Comparison of ENCODE assay signal across 14 mouse cellular contexts in genomic region chr1:182465309-182465708, GRCm38 (mm10). TPM values are rescaled to one million over a fixed set of nuclear protein-coding genes. Genes with fewer than 3 reads are reported as not detected.
DNase-seq lines count a peak whose midpoint lies in the region; ATAC-seq and TF ChIP-seq lines count a peak whose summit lies in the region.
"Had no signal": no experiment of that assay in that cellular context is flagged by ENCODE, and none has a peak within 500 bp of the region (broad histone marks: within the 10 kb centered on the region; RNA-seq: fewer than 3 reads in every experiment).

No protein-coding gene starts in this region.

- peaks cover 27% of the 10 kb centered on the region for H3K36me3 ChIP-seq in forebrain, embryonic 16.5 days (ENCODE audit: control insufficient read depth, insufficient read depth)
- H3K36me3 ChIP-seq in forebrain, embryonic 15.5 days: peaks cover 31% of the 10 kb centered on the region
- peaks cover 49% of the 10 kb centered on the region for H3K36me3 ChIP-seq in lung, embryonic 14.5 days (ENCODE audit: insufficient read depth)
- H3K36me3 ChIP-seq in neural tube, embryonic 15.5 days: peaks cover 40% of the 10 kb centered on the region

- 61% methylated on average over 4 of the region's 4 CpGs for WGBS in forebrain, embryonic 16.5 days
- WGBS in forebrain, embryonic 15.5 days: 56% methylated on average over 4 of the region's 4 CpGs
- WGBS in lung, embryonic 14.5 days: 25% methylated on average over 4 of the region's 4 CpGs
- WGBS in lung, adult 2 months: 42% methylated on average over 4 of the region's 4 CpGs
- WGBS in neural tube, embryonic 15.5 days: 39% methylated on average over 4 of the region's 4 CpGs

- no peak overlapping the region for H3K4me2 ChIP-seq in forebrain, embryonic 16.5 days (ENCODE audit: low read length)
- H3K4me2 ChIP-seq in forebrain, embryonic 15.5 days (replicated peaks): no peak overlapping the region
- no peak overlapping the region for H3K4me2 ChIP-seq in lung, embryonic 14.5 days
- H3K4me2 ChIP-seq in neural tube, embryonic 15.5 days: no peak overlapping the region
- H3K4me2 ChIP-seq: embryonic facial prominence, embryonic 15.5 days; hindbrain, embryonic 15.5 days; limb, embryonic 12.5 days had no signal

- H3K9me3 ChIP-seq in forebrain, embryonic 16.5 days (ENCODE audit: control insufficient read depth, low read length): no peaks in the 10 kb centered on the region
- H3K9me3 ChIP-seq in forebrain, embryonic 15.5 days: no peaks in the 10 kb centered on the region
- H3K9me3 ChIP-seq in lung, embryonic 14.5 days (ENCODE audit: low read depth, low read length): no peaks in the 10 kb centered on the region
- H3K9me3 ChIP-seq in neural tube, embryonic 15.5 days (replicated peaks): no peaks in the 10 kb centered on the region
- H3K9me3 ChIP-seq: embryonic facial prominence, embryonic 15.5 days; hindbrain, embryonic 15.5 days; limb, embryonic 12.5 days had no signal

- no peak overlapping the region for H3K4me3 ChIP-seq in forebrain, embryonic 16.5 days (replicated peaks; ENCODE audit: low read length)
- no peak overlapping the region for H3K4me3 ChIP-seq in forebrain, embryonic 15.5 days
- H3K4me3 ChIP-seq in lung, embryonic 14.5 days (ENCODE audit: low read depth, low read length): no peak overlapping the region
- no peak overlapping the region for H3K4me3 ChIP-seq in lung, adult 2 months (replicated peaks; ENCODE audit: extremely low read depth, low read depth, low read length)
- H3K4me3 ChIP-seq in neural tube, embryonic 15.5 days (replicated peaks): no peak overlapping the region
- H3K4me3 ChIP-seq: embryonic facial prominence, embryonic 15.5 days; hindbrain, embryonic 15.5 days; limb, embryonic 12.5 days had no signal

- TF ChIP-seq POLR2A in lung, adult 2 months (IDR thresholded peaks at IDR 0.05; ENCODE audit: borderline replicate concordance, extremely low read depth, low read depth, low read length): no peak

- peaks cover 16% of the 10 kb centered on the region for H3K4me1 ChIP-seq in forebrain, embryonic 16.5 days (replicated peaks; ENCODE audit: control insufficient read depth, insufficient read depth, low read length)
- H3K4me1 ChIP-seq in forebrain, embryonic 15.5 days: peaks cover 18% of the 10 kb centered on the region
- peaks cover 2% of the 10 kb centered on the region; the same call in 1 of the 2 replicates for H3K4me1 ChIP-seq in lung, embryonic 14.5 days (ENCODE audit: insufficient read depth)
- H3K4me1 ChIP-seq in lung, adult 2 months (ENCODE audit: control insufficient read depth, insufficient read depth, low read length): peaks cover 13% of the 10 kb centered on the region
- 0 out of 2 replicates have a peak, but pooled peaks cover 17% of the 10 kb centered on the region for H3K4me1 ChIP-seq in neural tube, embryonic 15.5 days
- H3K4me1 ChIP-seq: embryonic facial prominence, embryonic 15.5 days; limb, embryonic 12.5 days had no signal

- ATAC-seq in forebrain, embryonic 16.5 days: 0 out of 2 replicates have a peak, but pooled peaks have one; percentile 21
- ATAC-seq in forebrain, embryonic 15.5 days (replicated peaks): no peak
- ATAC-seq in lung, embryonic 14.5 days (ENCODE audit: insufficient read depth): no peak
- ATAC-seq in neural tube, embryonic 15.5 days (ENCODE audit: low FRiP score): peak; percentile 43; the same call in 1 of the 2 replicates
- no peak for ATAC-seq in CD4-positive, CD25-positive, alpha-beta regulatory T cell, adult 4 months

- H3K9ac ChIP-seq in forebrain, embryonic 16.5 days (replicated peaks; ENCODE audit: low read depth, low read length): no peak overlapping the region
- no peak overlapping the region for H3K9ac ChIP-seq in forebrain, embryonic 15.5 days (replicated peaks)
- H3K9ac ChIP-seq in lung, embryonic 14.5 days: no peak overlapping the region
- H3K9ac ChIP-seq in neural tube, embryonic 15.5 days (replicated peaks): no peak overlapping the region
- H3K9ac ChIP-seq: embryonic facial prominence, embryonic 15.5 days; hindbrain, embryonic 15.5 days; limb, embryonic 12.5 days had no signal

- H3K27ac ChIP-seq in forebrain, embryonic 16.5 days (ENCODE audit: low read length): no peak overlapping the region
- no peak overlapping the region for H3K27ac ChIP-seq in forebrain, embryonic 15.5 days (replicated peaks)
- H3K27ac ChIP-seq in lung, embryonic 14.5 days (ENCODE audit: low read depth): peak overlapping the region; percentile 2; the same call in 1 of the 2 replicates
- H3K27ac ChIP-seq in neural tube, embryonic 15.5 days (replicated peaks): peak overlapping the region; percentile 52
- H3K27ac ChIP-seq: embryonic facial prominence, embryonic 15.5 days; hindbrain, embryonic 15.5 days; limb, embryonic 12.5 days; macrophage had no signal

- no peak for DNase-seq in lung, embryonic 14.5 days
- no peak for DNase-seq in lung, adult 2 months
- DNase-seq in kidney, adult 9 months: peak; percentile 70
- DNase-seq in gastrocnemius, adult 8-10 months (ENCODE audit: low spot score in 2 of 2): no peak
- DNase-seq: B cell, adult 2 months; thymus, postnatal 36 days had no signal

- H3K27me3 ChIP-seq in forebrain, embryonic 16.5 days (replicated peaks; ENCODE audit: control insufficient read depth, insufficient read depth, low read length): no peaks in the 10 kb centered on the region
- H3K27me3 ChIP-seq in forebrain, embryonic 15.5 days: no peaks in the 10 kb centered on the region
- no peaks in the 10 kb centered on the region for H3K27me3 ChIP-seq in lung, embryonic 14.5 days (ENCODE audit: insufficient read depth, low read length)
- no peaks in the 10 kb centered on the region for H3K27me3 ChIP-seq in neural tube, embryonic 15.5 days (replicated peaks)
- H3K27me3 ChIP-seq: embryonic facial prominence, embryonic 15.5 days; hindbrain, embryonic 15.5 days; limb, embryonic 12.5 days had no signal

- no peak for TF ChIP-seq CTCF in lung, embryonic 14.5 days (IDR thresholded peaks at IDR 0.05; ENCODE audit: low read depth)
- TF ChIP-seq CTCF in lung, adult 2 months (IDR thresholded peaks at IDR 0.05; ENCODE audit: insufficient read depth, low read length): no peak

RNA-seq across cellular contexts. Expression of gene Capn2, which starts 52.1 kb away (rescaled TPM):
- polyA plus RNA-seq in forebrain, embryonic 16.5 days (2015; fragmentation: Nextera tagmentation; extraction: Ambion mirVana): 70.3 and 76.2 TPM in 2 replicates
- 70.3 and 72.9 TPM in 2 replicates for polyA plus RNA-seq in forebrain, embryonic 15.5 days (2015; fragmentation: Nextera tagmentation; extraction: Ambion mirVana)
- polyA plus RNA-seq in lung, embryonic 14.5 days (2014; fragmentation: Nextera tagmentation; extraction: Ambion mirVana): 116 and 117 TPM in 2 replicates
- polyA plus RNA-seq in lung, adult 2 months (2012; rRNA removed): 69.0 and 71.5 TPM in 2 replicates
- 95.3 and 98.9 TPM in 2 replicates for polyA plus RNA-seq in neural tube, embryonic 15.5 days (2015; fragmentation: Nextera tagmentation; extraction: Ambion mirVana)
- 10 to 100 TPM; 38.3 to 52.4 TPM for polyA plus RNA-seq in CD4-positive, CD25-positive, alpha-beta regulatory T cell, adult 4 months (2017; shearing (Covaris generic))
- 10 to 100 TPM; 46.6 to 49.7 (median 47.6) TPM for total RNA-seq in gastrocnemius, adult 8-10 months (2022)

RNA-seq across cellular contexts. Expression of gene Trp53bp2, which starts 56.3 kb away (rescaled TPM):
- 27.2 and 31.3 TPM in 2 replicates for polyA plus RNA-seq in forebrain, embryonic 16.5 days (2015; fragmentation: Nextera tagmentation; extraction: Ambion mirVana)
- 26.5 and 26.9 TPM in 2 replicates for polyA plus RNA-seq in forebrain, embryonic 15.5 days (2015; fragmentation: Nextera tagmentation; extraction: Ambion mirVana)
- polyA plus RNA-seq in lung, embryonic 14.5 days (2014; fragmentation: Nextera tagmentation; extraction: Ambion mirVana): 29.0 and 29.1 TPM in 2 replicates
- polyA plus RNA-seq in lung, adult 2 months (2012; rRNA removed): 43.0 and 65.1 TPM in 2 replicates
- 14.6 and 17.4 TPM in 2 replicates for polyA plus RNA-seq in neural tube, embryonic 15.5 days (2015; fragmentation: Nextera tagmentation; extraction: Ambion mirVana)
- 1 to 10 TPM; 8.5 to 8.9 TPM for polyA plus RNA-seq in CD4-positive, CD25-positive, alpha-beta regulatory T cell, adult 4 months (2017; shearing (Covaris generic))
- 10 to 100 TPM in 3 of 4 experiments, 1 to 10 TPM in 1; 8.2 to 11.8 (median 10.9) TPM for total RNA-seq in gastrocnemius, adult 8-10 months (2022)

Comparison
In these comparisons a context has a peak if more than half of its experiments do, and no peak if none do; other contexts are left out.
1. ATAC-seq: peak in forebrain, embryonic 16.5 days (single experiment) and neural tube, embryonic 15.5 days (single experiment); none in forebrain, embryonic 15.5 days (single experiment), lung, embryonic 14.5 days (single experiment) and CD4-positive, CD25-positive, alpha-beta regulatory T cell, adult 4 months (single experiment).
2. H3K27ac ChIP-seq: peak in lung, embryonic 14.5 days (single experiment) and neural tube, embryonic 15.5 days (single experiment); none in forebrain, embryonic 16.5 days (single experiment) and forebrain, embryonic 15.5 days (single experiment).